Mouse (Mus musculus): ENCODE measurements around the gene Unc119b. TPM values are rescaled to one million over a fixed set of nuclear protein-coding genes. Genes with fewer than 3 reads are reported as not detected.
A peak's percentile ranks its signal among the peaks of the same experiment; 100 is the strongest.

Gene Unc119b
- polyA plus RNA-seq, 1 experiment from 2014 or later: 31.5 TPM

DNA sequence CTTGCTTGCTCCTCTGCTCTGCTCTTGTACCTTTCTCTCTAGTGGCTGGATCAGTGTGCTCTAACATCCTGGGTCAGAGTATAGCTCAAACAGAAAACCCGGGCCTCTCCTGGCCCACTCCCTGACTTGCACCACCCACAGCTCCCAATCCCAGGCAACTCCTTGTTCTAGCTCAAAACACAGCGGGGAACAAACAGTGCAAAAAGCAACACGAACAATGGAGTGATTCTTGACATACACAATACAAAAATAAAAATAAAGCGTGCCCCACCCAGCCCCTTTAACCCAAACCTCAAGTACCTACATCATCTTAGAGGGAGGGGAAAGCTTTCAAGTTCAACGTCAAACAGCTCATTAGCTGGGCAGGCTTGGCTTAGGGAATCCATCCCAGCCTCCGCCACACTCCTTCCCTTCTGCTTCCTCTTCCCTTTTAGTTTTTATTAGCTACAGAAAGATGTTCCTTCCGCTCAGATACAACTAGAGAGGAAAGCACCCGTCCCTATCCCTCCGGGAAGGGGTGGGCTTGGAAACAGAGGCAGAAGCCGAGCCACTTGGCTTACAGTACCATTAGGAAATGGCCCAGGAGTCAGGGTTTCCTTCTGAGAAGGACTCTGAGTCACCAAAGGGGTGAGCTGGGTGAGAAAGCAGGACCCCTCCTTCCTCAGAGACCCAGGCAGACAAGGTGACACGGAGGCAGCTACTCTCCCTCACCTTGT lies 10.6 kb upstream of the Unc119b start:
- peaks cover 38% of the 10 kb centered on the region for H3K36me3 ChIP-seq (ENCODE audit: control insufficient read depth, insufficient read depth, low read length)
- H3K4me2 ChIP-seq (ENCODE audit: low read length): no peak overlapping the region
- ATAC-seq: no peak
- no peak overlapping the region for H3K4me3 ChIP-seq (ENCODE audit: low read length)
- no peaks in the 10 kb centered on the region for H3K27me3 ChIP-seq (replicated peaks; ENCODE audit: control insufficient read depth, insufficient read depth, low read length)
- H3K9me3 ChIP-seq (ENCODE audit: control insufficient read depth, low read length): no peaks in the 10 kb centered on the region
- H3K9ac ChIP-seq (ENCODE audit: low read depth, low read length): no peak overlapping the region
- peaks cover 4% of the 10 kb centered on the region for H3K4me1 ChIP-seq (ENCODE audit: control insufficient read depth, insufficient read depth, low read depth, low read length)
- no peak overlapping the region for H3K27ac ChIP-seq (ENCODE audit: low read depth, low read length)
- WGBS: 71% methylated on average over 11 of the region's 11 CpGs

DNA sequence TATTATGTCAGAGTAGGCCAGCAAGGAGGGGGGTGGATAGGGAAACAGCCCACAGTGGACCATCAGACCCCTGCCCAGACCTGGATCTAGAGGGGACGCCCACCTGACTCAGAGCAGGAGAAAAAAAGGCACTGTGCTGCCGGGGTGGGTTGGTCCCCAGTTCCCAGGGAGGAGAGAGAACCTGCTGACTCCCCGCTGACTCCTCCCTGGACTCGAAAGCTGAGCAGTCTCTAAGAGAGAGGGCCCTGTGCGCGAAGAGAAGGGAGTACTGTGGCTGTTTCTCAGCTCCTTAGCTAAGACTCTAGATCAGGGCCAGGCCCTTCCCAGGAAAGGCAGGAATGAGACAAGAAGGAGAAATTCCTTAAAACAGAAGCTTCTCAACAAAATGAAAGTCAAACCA lies 9.7 kb upstream of the Unc119b start:
- Histone ChIP-seq H3K4me2 (ENCODE audit: low read length) (no peak overlapping the region), H3K4me3 (ENCODE audit: low read length) (no peak overlapping the region), H3K4me1 (ENCODE audit: control insufficient read depth, insufficient read depth, low read depth, low read length) (peaks cover 4% of the 10 kb centered on the region), H3K36me3 (ENCODE audit: control insufficient read depth, insufficient read depth, low read length) (peaks cover 29% of the 10 kb centered on the region), H3K27me3 (replicated peaks; ENCODE audit: control insufficient read depth, insufficient read depth, low read length) (no peaks in the 10 kb centered on the region), H3K9me3 (ENCODE audit: control insufficient read depth, low read length) (no peaks in the 10 kb centered on the region), H3K9ac (ENCODE audit: low read depth, low read length) (no peak overlapping the region), H3K27ac (ENCODE audit: low read depth, low read length) (no peak overlapping the region)
- 68% methylated on average over 6 of the region's 6 CpGs for whole genome bisulfite sequencing
- no peak for ATAC-seq

DNA sequence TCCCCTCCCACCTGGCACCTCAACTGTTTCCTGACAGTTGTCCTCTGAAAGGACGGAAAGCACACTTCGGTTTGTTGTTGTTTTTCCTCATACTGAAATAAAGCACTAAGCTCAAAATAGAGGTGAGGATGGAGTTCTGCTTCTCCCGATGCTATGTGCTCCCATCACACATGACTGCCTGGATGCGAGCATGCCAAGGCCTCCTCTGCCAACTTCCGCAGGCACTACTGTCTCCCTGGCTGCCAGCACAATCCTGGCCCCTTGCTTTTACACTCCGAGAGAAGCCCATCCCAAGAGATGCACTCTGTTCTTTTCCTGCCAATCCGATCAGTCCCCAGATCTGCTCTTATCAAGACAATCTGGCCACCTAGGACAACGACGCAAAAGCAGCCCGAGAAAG lies 8.8 kb upstream of the Unc119b start:
- Histone ChIP-seq H3K27me3 (replicated peaks; ENCODE audit: control insufficient read depth, insufficient read depth, low read length) (no peaks in the 10 kb centered on the region), H3K36me3 (ENCODE audit: control insufficient read depth, insufficient read depth, low read length) (peaks cover 24% of the 10 kb centered on the region)
- 0 out of 2 replicates have a peak, but pooled peaks have one; percentile 52 for ATAC-seq

DNA sequence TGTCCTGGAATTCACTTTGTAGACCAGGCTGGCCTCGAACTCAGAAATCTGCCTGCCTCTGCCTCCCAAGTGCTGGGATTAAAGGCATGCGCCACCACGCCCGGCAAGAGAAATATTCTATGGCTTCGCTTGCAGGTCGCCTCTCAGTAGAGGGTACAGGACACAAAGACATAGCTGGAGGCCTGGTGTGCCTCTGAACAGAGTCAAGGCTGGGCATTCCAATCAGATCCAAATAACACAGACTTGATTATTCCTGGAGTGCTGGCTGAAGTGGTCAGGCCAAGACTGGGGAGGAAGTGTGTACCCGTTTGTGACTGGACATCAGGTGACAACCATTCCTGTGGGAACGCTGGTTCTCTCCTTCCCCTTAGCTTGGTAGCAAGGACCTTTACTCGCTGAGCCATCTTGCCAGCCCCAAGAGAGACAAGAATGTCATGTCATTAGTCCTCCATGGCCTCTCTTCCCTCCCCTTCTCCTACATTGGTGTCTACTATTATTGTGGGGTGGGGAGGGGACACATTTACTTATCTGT lies 7.5 kb upstream of the Unc119b start:
- Histone ChIP-seq H3K4me2 (ENCODE audit: low read length) (no peak overlapping the region), H3K4me3 (ENCODE audit: low read length) (no peak overlapping the region), H3K9me3 (ENCODE audit: control insufficient read depth, low read length) (no peaks in the 10 kb centered on the region), H3K27ac (ENCODE audit: low read depth, low read length) (no peak overlapping the region), H3K36me3 (ENCODE audit: control insufficient read depth, insufficient read depth, low read length) (peaks cover 12% of the 10 kb centered on the region), H3K27me3 (replicated peaks; ENCODE audit: control insufficient read depth, insufficient read depth, low read length) (no peaks in the 10 kb centered on the region), H3K9ac (ENCODE audit: low read depth, low read length) (no peak overlapping the region), H3K4me1 (ENCODE audit: control insufficient read depth, insufficient read depth, low read depth, low read length) (peaks cover 4% of the 10 kb centered on the region)
- 92% methylated on average over 9 of the region's 9 CpGs for WGBS
- no peak for ATAC-seq

More for the DNA sequence above, 8.8 kb upstream of the Unc119b start:
- Histone ChIP-seq H3K27ac (ENCODE audit: low read depth, low read length) (0 out of 2 replicates have a peak overlapping the region, but pooled peaks have one; percentile 23), H3K4me2 (ENCODE audit: low read length) (no peak overlapping the region), H3K4me1 (ENCODE audit: control insufficient read depth, insufficient read depth, low read depth, low read length) (peaks cover 4% of the 10 kb centered on the region), H3K4me3 (ENCODE audit: low read length) (no peak overlapping the region), H3K9me3 (ENCODE audit: control insufficient read depth, low read length) (no peaks in the 10 kb centered on the region), H3K9ac (ENCODE audit: low read depth, low read length) (0 out of 2 replicates have a peak overlapping the region, but pooled peaks have one; percentile 5)
- 65% methylated on average over 10 of the region's 10 CpGs for WGBS

DNA sequence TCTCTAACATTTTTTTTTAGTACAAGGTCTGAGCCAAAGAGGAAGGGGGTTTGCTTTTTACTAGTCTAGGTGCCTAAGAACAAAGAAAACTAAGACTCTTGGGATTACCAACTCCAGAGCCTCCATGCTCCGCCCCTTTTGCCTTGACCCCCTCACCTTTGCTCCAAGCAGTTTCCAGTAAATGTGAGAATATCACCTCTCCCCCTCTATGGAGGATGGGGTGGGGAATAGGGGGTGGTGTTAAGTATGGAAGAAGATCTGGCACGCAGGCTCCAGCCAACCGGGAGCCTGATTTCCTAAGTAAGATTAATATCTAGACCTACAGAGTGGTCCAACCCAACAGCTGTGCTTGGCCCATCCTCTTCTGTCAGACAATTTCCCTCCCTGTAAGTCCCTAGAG lies 6.0 kb upstream of the Unc119b start:
- Histone ChIP-seq H3K36me3 (ENCODE audit: control insufficient read depth, insufficient read depth, low read length) (peaks cover under 1% of the 10 kb centered on the region; the same call in 1 of the 2 replicates), H3K4me1 (ENCODE audit: control insufficient read depth, insufficient read depth, low read depth, low read length) (peaks cover 4% of the 10 kb centered on the region), H3K4me3 (ENCODE audit: low read length) (no peak overlapping the region), H3K4me2 (ENCODE audit: low read length) (no peak overlapping the region), H3K27ac (ENCODE audit: low read depth, low read length) (no peak overlapping the region), H3K9me3 (ENCODE audit: control insufficient read depth, low read length) (no peaks in the 10 kb centered on the region), H3K9ac (ENCODE audit: low read depth, low read length) (no peak overlapping the region), H3K27me3 (replicated peaks; ENCODE audit: control insufficient read depth, insufficient read depth, low read length) (no peaks in the 10 kb centered on the region)
- 90% methylated on average over 3 of the region's 3 CpGs for WGBS
- ATAC-seq: no peak

DNA sequence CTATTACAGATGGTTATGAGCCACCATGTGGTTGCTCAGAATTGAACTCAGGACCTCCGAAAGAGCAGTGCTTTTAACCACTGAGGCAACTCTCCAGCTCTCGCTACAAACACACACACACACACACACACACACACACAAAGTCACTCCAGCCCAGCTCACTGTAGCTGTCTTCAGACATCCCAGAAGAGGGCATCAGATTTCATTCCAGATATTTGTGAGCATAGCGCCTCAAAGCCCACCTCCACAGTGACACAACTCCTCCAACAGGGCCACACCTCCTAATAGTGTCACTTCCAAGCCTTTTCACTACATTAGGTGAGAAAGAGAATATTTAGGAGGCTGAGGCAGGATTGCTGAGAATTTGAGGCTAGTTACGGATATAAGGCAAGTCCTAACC lies 4.3 kb upstream of the Unc119b start:
- H3K4me2 ChIP-seq (ENCODE audit: low read length): no peak overlapping the region
- H3K27me3 ChIP-seq (replicated peaks; ENCODE audit: control insufficient read depth, insufficient read depth, low read length): no peaks in the 10 kb centered on the region
- 73% methylated on average over 4 of the region's 4 CpGs for WGBS
- peaks cover 5% of the 10 kb centered on the region for H3K4me1 ChIP-seq (ENCODE audit: control insufficient read depth, insufficient read depth, low read depth, low read length)
- no peak overlapping the region for H3K4me3 ChIP-seq (ENCODE audit: low read length)
- H3K36me3 ChIP-seq (ENCODE audit: control insufficient read depth, insufficient read depth, low read length): no peaks in the 10 kb centered on the region
- ATAC-seq: no peak
- no peaks in the 10 kb centered on the region for H3K9me3 ChIP-seq (ENCODE audit: control insufficient read depth, low read length)
- H3K9ac ChIP-seq (ENCODE audit: low read depth, low read length): no peak overlapping the region
- H3K27ac ChIP-seq (ENCODE audit: low read depth, low read length): no peak overlapping the region

- Histone ChIP-seq H3K27me3 (replicated peaks; ENCODE audit: control insufficient read depth, insufficient read depth, low read length) (no peaks in the 10 kb centered on the region), H3K9ac (ENCODE audit: low read depth, low read length) (peak overlapping the region; percentile 78), H3K4me1 (ENCODE audit: control insufficient read depth, insufficient read depth, low read depth, low read length) (peaks cover 17% of the 10 kb centered on the region), H3K4me3 (ENCODE audit: low read length) (peak overlapping the region; percentile 70), H3K9me3 (ENCODE audit: control insufficient read depth, low read length) (no peaks in the 10 kb centered on the region), H3K36me3 (ENCODE audit: control insufficient read depth, insufficient read depth, low read length) (peaks cover 8% of the 10 kb centered on the region), H3K27ac (ENCODE audit: low read depth, low read length) (no peak overlapping the region), H3K4me2 (ENCODE audit: low read length) (peak overlapping the region; percentile 90)
- WGBS: 52% methylated on average over 6 of the region's 6 CpGs
- no peak for ATAC-seq
These were observed 1.3 kb downstream of the Unc119b start for GRCm38 (mm10) chr5:115133358-115134066.

DNA sequence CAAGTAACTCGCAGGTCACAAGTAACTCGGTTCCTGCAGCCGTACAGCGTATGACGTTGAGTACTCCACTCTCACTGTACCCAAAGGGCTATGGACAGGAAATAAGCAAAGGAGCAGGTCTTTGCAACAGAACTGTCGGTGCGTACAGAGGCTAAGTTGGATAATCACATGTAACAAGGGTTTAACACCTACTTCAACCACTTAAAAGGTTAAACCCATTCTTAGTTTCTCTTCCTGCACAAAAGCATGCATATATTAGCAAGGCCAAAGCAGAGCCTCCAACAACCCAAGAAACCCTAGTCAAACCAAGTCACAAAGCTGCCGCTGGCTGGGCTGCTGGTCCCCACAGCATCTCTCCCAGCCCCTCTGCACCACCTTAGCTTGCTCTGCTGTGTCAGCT lies 2.3 kb downstream of the Unc119b start:
- H3K4me1 ChIP-seq (ENCODE audit: control insufficient read depth, insufficient read depth, low read depth, low read length): peaks cover 17% of the 10 kb centered on the region
- H3K27ac ChIP-seq (ENCODE audit: low read depth, low read length): no peak overlapping the region
- H3K36me3 ChIP-seq (ENCODE audit: control insufficient read depth, insufficient read depth, low read length): peaks cover 15% of the 10 kb centered on the region
- no peak overlapping the region for H3K9ac ChIP-seq (ENCODE audit: low read depth, low read length)
- H3K9me3 ChIP-seq (ENCODE audit: control insufficient read depth, low read length): no peaks in the 10 kb centered on the region
- ATAC-seq: no peak
- H3K4me2 ChIP-seq (ENCODE audit: low read length): 0 out of 2 replicates have a peak overlapping the region, but pooled peaks have one; percentile 21
- no peak overlapping the region for H3K4me3 ChIP-seq (ENCODE audit: low read length)
- 92% methylated on average over 8 of the region's 8 CpGs for WGBS
- no peaks in the 10 kb centered on the region for H3K27me3 ChIP-seq (replicated peaks; ENCODE audit: control insufficient read depth, insufficient read depth, low read length)

DNA sequence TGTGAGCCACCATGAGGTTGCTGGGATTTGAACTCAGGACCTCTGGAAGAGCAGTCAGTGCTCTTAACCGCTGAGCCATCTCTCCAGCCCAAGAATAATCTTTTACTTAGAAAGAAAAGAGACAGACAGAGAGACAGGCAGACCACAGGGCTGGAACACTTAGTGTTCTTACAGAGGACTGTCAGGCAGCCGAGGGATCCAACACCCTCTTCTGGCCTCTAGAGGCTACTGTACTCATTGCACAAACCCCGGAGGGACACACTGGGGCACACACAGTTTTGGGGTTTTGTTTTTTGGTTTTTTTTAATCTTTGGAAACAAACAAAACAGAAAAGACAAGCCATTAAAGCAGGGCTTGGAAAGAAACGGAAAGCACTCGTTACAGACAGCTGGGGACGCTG lies 5.4 kb downstream of the Unc119b start:
- H3K4me1 ChIP-seq (ENCODE audit: control insufficient read depth, insufficient read depth, low read depth, low read length): peaks cover 26% of the 10 kb centered on the region
- H3K36me3 ChIP-seq (ENCODE audit: control insufficient read depth, insufficient read depth, low read length): peaks cover 29% of the 10 kb centered on the region
- H3K4me3 ChIP-seq (ENCODE audit: low read length): no peak overlapping the region
- no peaks in the 10 kb centered on the region for H3K9me3 ChIP-seq (ENCODE audit: control insufficient read depth, low read length)
- no peaks in the 10 kb centered on the region for H3K27me3 ChIP-seq (replicated peaks; ENCODE audit: control insufficient read depth, insufficient read depth, low read length)
- H3K4me2 ChIP-seq (ENCODE audit: low read length): no peak overlapping the region
- no peak overlapping the region for H3K9ac ChIP-seq (ENCODE audit: low read depth, low read length)
- 90% methylated on average over 6 of the region's 6 CpGs for WGBS
- no peak overlapping the region for H3K27ac ChIP-seq (ENCODE audit: low read depth, low read length)
- no peak for ATAC-seq

All from hindbrain, embryonic 16.5 days (tissue).